Mouse (Mus musculus) brown adipose tissue, adult 24 weeks (tissue): Measurements from ENCODE around the gene Hivep1. TPM values are rescaled to one million over a fixed set of nuclear protein-coding genes. Genes with fewer than 3 reads are reported as not detected.

ENCODE experiments used
- H3K27ac ChIP-seq: fragments of 200-500 bp; replicated peaks from 2 replicates; pipeline ENCODE4 v1.5.1; 2012; ENCODE audit warnings: low read depth, mild to moderate bottlenecking, low read length
- H3K4me1 ChIP-seq: fragments of 200-500 bp; 2 replicates; pipeline ENCODE4 v1.6.1; 2012; ENCODE audit warnings: low read length, mixed read lengths; ENCODE audit not compliant: control insufficient read depth, insufficient read depth, insufficient read length
- H3K4me3 ChIP-seq: fragments of 200-500 bp; 2 replicates; pipeline ENCODE4 v1.5.1; 2012; ENCODE audit warnings: low read depth, mild to moderate bottlenecking, low read length, moderate library complexity; ENCODE audit not compliant: insufficient read depth
- polyA plus RNA-seq: library from polyadenylated mRNA; stranded (reverse); fragments of >200 nt; gene quantifications from 2 replicates; pipeline ENCODE4 v1.2.4, GENCODE M21; 2012; ENCODE audit not compliant: missing spikeins, insufficient read depth, insufficient read length

The Hivep1 gene
- polyA plus RNA-seq, 1 experiment: 16.4 TPM

- no peak overlapping the region for H3K4me3 ChIP-seq
- peaks cover 12% of the 10 kb centered on the region for H3K4me1 ChIP-seq
- H3K27ac ChIP-seq: no peak overlapping the region
These were observed 5.0 kb downstream of the Hivep1 start for GRCm38 (mm10) chr13:42056712-42057332.

GRCm38 (mm10) chr13:42060846-42061630 is 9.2 kb downstream of the Hivep1 start:
- H3K4me3 ChIP-seq: no peak overlapping the region
- peaks cover 7% of the 10 kb centered on the region for H3K4me1 ChIP-seq
- H3K27ac ChIP-seq: no peak overlapping the region; the same call in 1 of the 2 replicates

- Histone ChIP-seq H3K4me3 (no peak overlapping the region), H3K4me1 (peaks cover 7% of the 10 kb centered on the region), H3K27ac (no peak overlapping the region)
These were observed 12.4 kb downstream of the Hivep1 start for GRCm38 (mm10) chr13:42064257-42064656.

GRCm38 (mm10) chr13:42070236-42070635 is 18.4 kb downstream of the Hivep1 start:
- Histone ChIP-seq H3K4me3 (no peak overlapping the region), H3K4me1 (peaks cover 6% of the 10 kb centered on the region; the same call in 1 of the 2 replicates), H3K27ac (no peak overlapping the region)

- Histone ChIP-seq H3K27ac (no peak overlapping the region), H3K4me3 (no peak overlapping the region), H3K4me1 (peaks cover 6% of the 10 kb centered on the region; the same call in 1 of the 2 replicates)
These were observed 19.2 kb downstream of the Hivep1 start for GRCm38 (mm10) chr13:42071011-42071410.

GRCm38 (mm10) chr13:42073285-42073684 is 21.5 kb downstream of the Hivep1 start:
- no peak overlapping the region for H3K4me3 ChIP-seq
- peaks cover 6% of the 10 kb centered on the region; the same call in 1 of the 2 replicates for H3K4me1 ChIP-seq

GRCm38 (mm10) chr13:42075546-42075945 is 23.7 kb downstream of the Hivep1 start:
- Histone ChIP-seq H3K4me1 (peaks cover 6% of the 10 kb centered on the region; the same call in 1 of the 2 replicates), H3K4me3 (no peak overlapping the region)

More at GRCm38 (mm10) chr13:42073285-42073684, 21.5 kb downstream of the Hivep1 start:
- no peak overlapping the region for H3K27ac ChIP-seq

GRCm38 (mm10) chr13:42076751-42077302 is 25.0 kb downstream of the Hivep1 start:
- Histone ChIP-seq H3K4me3 (no peak overlapping the region), H3K27ac (no peak overlapping the region), H3K4me1 (peaks cover 4% of the 10 kb centered on the region; the same call in 1 of the 2 replicates)

More at GRCm38 (mm10) chr13:42075546-42075945, 23.7 kb downstream of the Hivep1 start:
- no peak overlapping the region for H3K27ac ChIP-seq

- H3K4me1 ChIP-seq: peaks cover 4% of the 10 kb centered on the region; the same call in 1 of the 2 replicates
- no peak overlapping the region for H3K4me3 ChIP-seq
- H3K27ac ChIP-seq: no peak overlapping the region
These were observed 25.8 kb downstream of the Hivep1 start for GRCm38 (mm10) chr13:42077629-42078028.

GRCm38 (mm10) chr13:42080131-42080916 is 28.5 kb downstream of the Hivep1 start:
- Histone ChIP-seq H3K4me3 (no peak overlapping the region), H3K4me1 (no peaks in the 10 kb centered on the region; the same call in 1 of the 2 replicates), H3K27ac (no peak overlapping the region)

GRCm38 (mm10) chr13:42088339-42088738 is 36.5 kb downstream of the Hivep1 start:
- no peak overlapping the region for H3K4me3 ChIP-seq
- H3K4me1 ChIP-seq: peaks cover 8% of the 10 kb centered on the region; the same call in 1 of the 2 replicates
- H3K27ac ChIP-seq: no peak overlapping the region

GRCm38 (mm10) chr13:42089025-42089424 is 37.2 kb downstream of the Hivep1 start:
- H3K4me1 ChIP-seq: peaks cover 8% of the 10 kb centered on the region; the same call in 1 of the 2 replicates
- no peak overlapping the region for H3K27ac ChIP-seq
- H3K4me3 ChIP-seq: no peak overlapping the region

- Histone ChIP-seq H3K27ac (no peak overlapping the region), H3K4me3 (no peak overlapping the region)
These were observed 38.9 kb downstream of the Hivep1 start for GRCm38 (mm10) chr13:42090751-42091150.

GRCm38 (mm10) chr13:42092392-42093139 is 40.7 kb downstream of the Hivep1 start:
- peaks cover 11% of the 10 kb centered on the region; the same call in 1 of the 2 replicates for H3K4me1 ChIP-seq
- H3K27ac ChIP-seq: no peak overlapping the region
- H3K4me3 ChIP-seq: no peak overlapping the region

More at GRCm38 (mm10) chr13:42090751-42091150, 38.9 kb downstream of the Hivep1 start:
- peaks cover 9% of the 10 kb centered on the region; the same call in 1 of the 2 replicates for H3K4me1 ChIP-seq
